Mouse (Mus musculus): ENCODE results near the gene Rasl10a.

- TF ChIP-seq CTCF (IDR thresholded peaks at IDR 0.05; ENCODE audit: low read depth) (no peak), EP300 (IDR thresholded peaks at IDR 0.05; ENCODE audit: low read depth) (no peak)
Measured at GRCm38 (mm10) chr11:5067063-5067462, 9.1 kb downstream of the Rasl10a start.
